Mouse (Mus musculus) testis, adult 2 months (tissue): ENCODE measurements around the gene Comp.

Experiments
- CTCF ChIP-seq: fragments of 200-500 bp; IDR thresholded peaks from 2 replicates; pipeline ENCODE4 v1.5.1; 2012; ENCODE audit warnings: low read depth, mild to moderate bottlenecking, inconsistent platforms, low read length, moderate library complexity; ENCODE audit not compliant: control insufficient read depth, insufficient read depth, insufficient replicate concordance
- POLR2A ChIP-seq: fragments of 200-500 bp; IDR thresholded peaks from 2 replicates; pipeline ENCODE4 v1.6.1; 2012; ENCODE audit warnings: low read depth, mild to moderate bottlenecking, inconsistent platforms, low read length, moderate library complexity; ENCODE audit not compliant: control insufficient read depth

DNA sequence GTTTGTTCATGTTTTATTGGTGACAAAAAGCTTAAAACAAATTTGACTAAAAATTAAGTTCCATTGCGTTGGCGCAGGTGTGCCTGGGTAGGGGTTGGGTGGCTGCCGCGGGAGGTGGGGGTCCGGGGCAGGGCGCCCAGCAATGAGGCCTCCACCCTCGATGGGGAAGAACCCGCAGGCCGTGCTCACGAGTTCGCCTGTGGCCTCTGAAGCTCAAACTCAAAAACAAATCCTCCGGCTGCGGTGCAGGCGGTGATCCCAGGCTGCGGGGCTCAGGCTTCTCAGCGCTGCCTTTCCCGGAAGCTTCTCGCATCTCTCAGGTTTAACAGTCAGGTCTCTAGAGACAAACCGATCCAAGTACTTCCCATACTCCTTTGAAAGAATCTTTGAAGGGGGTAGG is 41.8 kb upstream of the Comp start:
- no peak for TF ChIP-seq CTCF
- TF ChIP-seq POLR2A, result no peak
